Mouse (Mus musculus): ENCODE results near the gene Kif5c. TPM values are rescaled to one million over a fixed set of nuclear protein-coding genes. Genes with fewer than 3 reads are reported as not detected.

Gene Kif5c
- total RNA-seq, 1 experiment from 2014 or later, result 7.0 TPM

- DNase-seq, result no peak
Observed at GRCm38 (mm10) chr2:49720343-49720742, 101.2 kb downstream of the Kif5c start.

GRCm38 (mm10) chr2:49722331-49722730 lies 103.2 kb downstream of the Kif5c start:
- DNase-seq, result no peak

- DNase-seq, result no peak
Observed at GRCm38 (mm10) chr2:49722983-49723382, 103.9 kb downstream of the Kif5c start.

- no peak for DNase-seq
Observed at GRCm38 (mm10) chr2:49726672-49727071, 107.6 kb downstream of the Kif5c start.

DNA sequence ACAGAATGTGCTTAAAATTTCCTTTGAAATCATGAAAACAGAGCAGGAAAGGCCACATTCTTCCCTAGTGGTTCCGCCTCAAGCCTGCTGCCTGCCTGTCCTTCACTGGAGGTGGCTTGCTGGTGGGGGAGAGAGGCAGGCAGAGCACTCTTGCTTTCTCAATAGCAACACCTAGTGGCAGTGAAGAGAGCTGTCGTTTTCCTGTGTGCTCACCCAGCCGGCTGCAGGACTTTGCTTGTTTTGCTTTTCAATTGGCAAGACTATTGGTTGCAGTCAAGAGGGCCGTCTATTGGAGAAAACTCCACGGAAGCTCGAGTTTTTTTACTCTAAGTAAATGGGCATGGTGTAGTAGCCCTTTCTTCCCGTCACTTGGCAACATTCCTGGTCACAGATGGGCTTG lies 108.1 kb downstream of the Kif5c start:
- DNase-seq, result peak; percentile 74

- no peak for DNase-seq
Observed at GRCm38 (mm10) chr2:49727686-49728085, 108.6 kb downstream of the Kif5c start.

- DNase-seq, result no peak
Observed at GRCm38 (mm10) chr2:49728896-49729610, 110.0 kb downstream of the Kif5c start.

DNA sequence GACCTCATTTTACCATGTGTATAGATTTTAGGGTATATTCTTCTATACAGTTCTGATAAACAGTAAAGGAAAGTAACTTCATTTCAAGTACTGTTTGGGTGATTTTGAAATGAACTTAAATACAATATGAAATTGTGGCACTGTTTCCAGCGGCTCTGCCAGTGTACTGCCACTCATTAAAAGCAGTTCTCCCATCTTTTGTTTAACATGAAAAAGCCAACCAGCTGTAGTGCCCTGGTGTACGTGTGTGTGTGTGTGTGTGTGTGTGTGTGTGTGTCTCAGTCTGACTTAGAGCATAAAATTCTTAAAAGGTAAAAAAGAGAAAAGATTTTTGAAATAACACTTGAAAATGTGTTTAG lies 110.5 kb downstream of the Kif5c start:
- no peak for DNase-seq

DNA sequence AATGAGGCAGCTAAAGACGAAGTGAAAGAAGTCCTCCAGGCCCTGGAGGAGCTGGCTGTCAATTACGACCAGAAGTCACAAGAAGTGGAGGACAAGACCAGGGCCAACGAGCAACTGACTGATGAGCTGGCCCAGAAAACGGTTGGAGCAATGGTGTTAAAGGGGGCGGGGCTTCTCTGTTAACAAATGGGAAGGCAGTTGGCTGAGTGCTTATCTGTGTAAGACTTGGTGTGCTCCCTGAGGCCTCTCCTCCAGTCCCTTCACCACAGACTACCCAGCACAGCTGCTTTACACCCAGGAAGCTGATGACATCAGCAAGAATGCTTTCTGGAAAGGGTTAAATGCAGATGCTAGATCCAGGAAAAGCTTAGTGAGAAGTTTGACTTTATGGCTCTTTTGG lies 111.1 kb downstream of the Kif5c start:
- no peak for DNase-seq

- DNase-seq, result no peak
Observed at GRCm38 (mm10) chr2:49732745-49733655, 113.9 kb downstream of the Kif5c start.

DNA sequence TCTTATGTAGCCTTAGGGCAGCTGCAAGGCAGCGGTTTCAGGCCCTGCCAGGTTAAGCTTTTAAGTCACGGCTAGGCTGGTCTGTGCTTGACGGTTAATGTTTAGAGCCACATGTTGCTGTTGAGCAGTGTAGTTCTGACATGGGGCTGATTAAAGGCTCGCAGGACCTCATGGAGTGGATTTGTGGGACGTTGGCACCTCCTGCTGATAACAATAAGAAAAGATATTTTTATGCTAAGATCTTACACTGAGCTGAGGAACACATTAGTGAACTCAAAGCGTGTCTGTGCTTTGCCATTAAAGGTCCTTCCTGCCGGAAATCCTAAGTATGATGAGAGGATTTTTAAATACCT lies 114.5 kb downstream of the Kif5c start:
- no peak for DNase-seq

GRCm38 (mm10) chr2:49734013-49734780 lies 115.1 kb downstream of the Kif5c start:
- DNase-seq, result peak; percentile 83

DNA sequence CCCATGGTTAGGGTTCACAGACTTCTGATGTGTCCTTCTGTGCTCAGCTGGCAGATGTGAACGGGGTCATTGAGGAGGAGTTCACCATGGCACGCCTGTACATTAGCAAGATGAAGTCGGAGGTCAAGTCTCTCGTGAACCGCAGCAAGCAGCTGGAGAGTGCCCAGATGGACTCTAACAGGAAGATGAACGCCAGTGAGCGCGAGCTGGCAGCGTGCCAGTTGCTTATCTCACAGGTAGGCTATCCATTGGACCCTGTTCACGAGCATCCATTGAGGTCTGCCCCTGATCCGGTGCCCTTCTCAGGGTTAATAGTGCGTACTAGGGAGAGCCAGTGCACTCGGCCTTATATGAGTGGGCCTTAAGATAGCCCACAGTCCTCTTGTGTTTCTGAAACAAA lies 116.3 kb downstream of the Kif5c start:
- no peak for DNase-seq

- no peak for DNase-seq
Observed at GRCm38 (mm10) chr2:49739046-49739445, 119.9 kb downstream of the Kif5c start.

GRCm38 (mm10) chr2:49741026-49741425 lies 121.9 kb downstream of the Kif5c start:
- no peak for DNase-seq

GRCm38 (mm10) chr2:49741895-49742734 lies 123.0 kb downstream of the Kif5c start:
- no peak for DNase-seq

DNA sequence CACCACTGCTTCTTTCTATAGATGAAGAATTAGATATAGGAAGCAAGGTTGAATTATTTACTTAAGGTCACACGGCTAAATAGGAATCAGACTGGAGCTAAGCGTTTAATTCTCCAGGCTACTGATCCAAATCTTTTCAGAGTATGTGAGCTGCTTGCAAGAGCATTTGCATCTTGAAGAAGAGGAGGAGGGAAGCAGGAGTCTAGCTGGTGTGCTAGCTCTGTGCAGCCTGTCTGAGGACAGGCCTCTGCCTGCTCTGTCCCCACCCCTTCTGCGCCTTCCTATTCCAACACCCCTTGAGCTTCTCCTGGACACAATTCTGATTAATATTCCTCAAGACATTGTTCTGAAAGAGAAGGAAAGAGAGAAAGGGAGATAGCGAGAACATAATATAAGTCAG lies 123.8 kb downstream of the Kif5c start:
- no peak for DNase-seq

GRCm38 (mm10) chr2:49743775-49744174 lies 124.7 kb downstream of the Kif5c start:
- no peak for DNase-seq

GRCm38 (mm10) chr2:49744251-49745093 lies 125.4 kb downstream of the Kif5c start:
- peak; percentile 59 for DNase-seq

DNA sequence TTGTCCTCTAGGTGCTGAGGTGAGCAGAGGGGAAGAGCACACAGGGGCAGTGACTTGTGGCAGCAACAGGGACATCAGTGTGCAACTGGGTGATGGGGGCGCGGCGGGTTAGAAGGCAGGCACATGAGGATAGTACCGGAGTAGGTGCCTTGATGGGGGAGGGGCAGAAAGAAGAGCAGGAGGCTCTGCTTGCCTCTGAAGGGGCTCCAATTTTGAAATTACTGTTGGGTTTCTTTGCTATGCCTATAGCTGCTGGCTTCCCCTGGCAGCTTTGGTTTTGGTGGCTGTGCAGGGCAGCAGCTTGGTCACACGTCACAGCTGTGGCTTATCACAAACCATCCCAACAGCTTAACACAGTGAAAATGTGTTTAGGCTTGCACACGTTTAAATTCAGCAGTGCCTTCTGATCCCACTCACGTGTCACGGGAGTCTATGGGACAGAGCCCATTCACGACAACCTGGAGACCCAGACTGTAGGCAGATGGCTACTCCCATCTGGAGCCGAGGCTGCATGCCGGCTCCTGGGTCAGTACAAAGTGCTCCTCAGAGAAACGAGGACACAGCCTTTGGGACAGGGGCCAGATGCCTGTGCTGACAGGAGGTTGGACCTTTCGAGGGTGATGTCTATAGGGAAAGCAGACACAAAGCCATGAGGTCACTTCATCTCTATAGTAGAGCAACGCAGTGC lies 126.1 kb downstream of the Kif5c start:
- no peak for DNase-seq

Measured in adrenal gland, postnatal 14 days (tissue).